Mouse (Mus musculus) left cerebral cortex, adult 9 months (tissue): ENCODE measurements around the gene Pkdrej.
"Not testable (repeated sequence)": the region's sequence is repeated elsewhere in the genome, so short reads cannot be mapped to it uniquely, and the experiment has no call there.

Experiments used
- DNase-seq, 2 experiments: peaks; one replicate each; pipeline ENCODE4 v3.0.0; 2022; ENCODE audit warnings: low spot score in 2 of 2

Pkdrej gene

GRCm38 (mm10) chr15:85810462-85810805 lies 11.1 kb downstream of the Pkdrej start:
- DNase-seq, result no peak

- no peak for DNase-seq
Observed at GRCm38 (mm10) chr15:85809091-85809490, 12.4 kb downstream of the Pkdrej start.

GRCm38 (mm10) chr15:85808434-85808833 lies 13.1 kb downstream of the Pkdrej start:
- DNase-seq, result no peak

- DNase-seq, result no peak
Observed at GRCm38 (mm10) chr15:85808031-85808430, 13.5 kb downstream of the Pkdrej start.

- no peak for DNase-seq
Observed at GRCm38 (mm10) chr15:85807404-85807803, 14.1 kb downstream of the Pkdrej start.

- no peak for DNase-seq
Observed at GRCm38 (mm10) chr15:85806886-85807285, 14.6 kb downstream of the Pkdrej start.

- DNase-seq, result no peak
Observed at GRCm38 (mm10) chr15:85802931-85803330, 18.6 kb downstream of the Pkdrej start.

GRCm38 (mm10) chr15:85798676-85799075 lies 22.9 kb downstream of the Pkdrej start:
- DNase-seq, result no peak

GRCm38 (mm10) chr15:85795516-85795915 lies 26.0 kb downstream of the Pkdrej start:
- no peak for DNase-seq

GRCm38 (mm10) chr15:85792819-85793218 lies 28.7 kb downstream of the Pkdrej start:
- DNase-seq, result no peak

GRCm38 (mm10) chr15:85791449-85791848 lies 30.1 kb downstream of the Pkdrej start:
- no peak for DNase-seq

- no peak for DNase-seq
Observed at GRCm38 (mm10) chr15:85788633-85789032, 32.9 kb downstream of the Pkdrej start.

GRCm38 (mm10) chr15:85788051-85788450 lies 33.5 kb downstream of the Pkdrej start:
- DNase-seq, result no peak

- DNase-seq, result no peak
Observed at GRCm38 (mm10) chr15:85787482-85787881, 34.1 kb downstream of the Pkdrej start.

GRCm38 (mm10) chr15:85786711-85787110 lies 34.8 kb downstream of the Pkdrej start:
- no peak for DNase-seq

GRCm38 (mm10) chr15:85784341-85784740 lies 37.2 kb downstream of the Pkdrej start:
- DNase-seq, result no peak

GRCm38 (mm10) chr15:85783146-85783545 lies 38.4 kb downstream of the Pkdrej start:
- DNase-seq, result no peak

GRCm38 (mm10) chr15:85778891-85779290 lies 42.6 kb downstream of the Pkdrej start:
- DNase-seq, result not testable (repeated sequence)

GRCm38 (mm10) chr15:85776771-85777170 lies 44.8 kb downstream of the Pkdrej start:
- DNase-seq, result no peak

- DNase-seq, result no peak
Observed at GRCm38 (mm10) chr15:85776241-85776640, 45.3 kb downstream of the Pkdrej start.

- no peak for DNase-seq
Observed at GRCm38 (mm10) chr15:85775001-85775400, 46.5 kb downstream of the Pkdrej start.

GRCm38 (mm10) chr15:85774419-85774818 lies 47.1 kb downstream of the Pkdrej start:
- no peak for DNase-seq

GRCm38 (mm10) chr15:85772146-85772740 lies 49.3 kb downstream of the Pkdrej start:
- DNase-seq, result no peak
